Mouse (Mus musculus): ENCODE results near the gene Sh3bgrl3.

Gene Sh3bgrl3

GRCm38 (mm10) chr4:134113356-134113994, 15.1 kb downstream of the Sh3bgrl3 start:
- peak; percentile 88 for DNase-seq (ENCODE audit: low read depth, low spot score)

GRCm38 (mm10) chr4:134112403-134112802, 16.2 kb downstream of the Sh3bgrl3 start:
- DNase-seq (ENCODE audit: low read depth, low spot score), result no peak

GRCm38 (mm10) chr4:134110653-134111052, 17.9 kb downstream of the Sh3bgrl3 start:
- DNase-seq (ENCODE audit: low read depth, low spot score), result no peak

GRCm38 (mm10) chr4:134108196-134108595, 20.4 kb downstream of the Sh3bgrl3 start:
- DNase-seq (ENCODE audit: low read depth, low spot score), result no peak

GRCm38 (mm10) chr4:134107730-134108129, 20.9 kb downstream of the Sh3bgrl3 start:
- no peak for DNase-seq (ENCODE audit: low read depth, low spot score)

- DNase-seq (ENCODE audit: low read depth, low spot score), result no peak
These were observed 22.5 kb downstream of the Sh3bgrl3 start for GRCm38 (mm10) chr4:134106105-134106504.

- DNase-seq (ENCODE audit: low read depth, low spot score), result no peak
These were observed 25.9 kb downstream of the Sh3bgrl3 start for GRCm38 (mm10) chr4:134102742-134103119.

- DNase-seq (ENCODE audit: low read depth, low spot score), result peak; percentile 98
These were observed 26.4 kb downstream of the Sh3bgrl3 start, which contains the start of gene Ubxn11 for GRCm38 (mm10) chr4:134101979-134102741. Ubxn11 (plus strand) TSS chr4:134102570.

- no peak for DNase-seq (ENCODE audit: low read depth, low spot score)
These were observed 28.3 kb downstream of the Sh3bgrl3 start for GRCm38 (mm10) chr4:134100245-134100644.

- no peak for DNase-seq (ENCODE audit: low read depth, low spot score)
These were observed 30.0 kb downstream of the Sh3bgrl3 start for GRCm38 (mm10) chr4:134098628-134099027.

- no peak for DNase-seq (ENCODE audit: low read depth, low spot score)
These were observed 31.5 kb downstream of the Sh3bgrl3 start for GRCm38 (mm10) chr4:134097015-134097608.

GRCm38 (mm10) chr4:134096120-134096519, 32.5 kb downstream of the Sh3bgrl3 start:
- DNase-seq (ENCODE audit: low read depth, low spot score), result no peak

- DNase-seq (ENCODE audit: low read depth, low spot score), result no peak
These were observed 33.6 kb downstream of the Sh3bgrl3 start, which contains the start of gene Cd52 for GRCm38 (mm10) chr4:134094923-134095547. Cd52 (minus strand) TSS chr4:134095082.

GRCm38 (mm10) chr4:134094004-134094564, 34.5 kb downstream of the Sh3bgrl3 start:
- DNase-seq (ENCODE audit: low read depth, low spot score), result no peak

GRCm38 (mm10) chr4:134092382-134093288, 36.0 kb downstream of the Sh3bgrl3 start:
- DNase-seq (ENCODE audit: low read depth, low spot score), result peak; percentile 71

- no peak for DNase-seq (ENCODE audit: low read depth, low spot score)
These were observed 37.4 kb downstream of the Sh3bgrl3 start for GRCm38 (mm10) chr4:134091225-134091529.

GRCm38 (mm10) chr4:134090521-134091224, 37.9 kb downstream of the Sh3bgrl3 start:
- no peak for DNase-seq (ENCODE audit: low read depth, low spot score)

- no peak for DNase-seq (ENCODE audit: low read depth, low spot score)
These were observed 39.6 kb downstream of the Sh3bgrl3 start for GRCm38 (mm10) chr4:134089029-134089428.

- peak; percentile 79 for DNase-seq (ENCODE audit: low read depth, low spot score)
These were observed 41.2 kb downstream of the Sh3bgrl3 start for GRCm38 (mm10) chr4:134087412-134087811.

- DNase-seq (ENCODE audit: low read depth, low spot score), result peak; percentile 91
These were observed 43.6 kb downstream of the Sh3bgrl3 start for GRCm38 (mm10) chr4:134084999-134085398.
